Mouse (Mus musculus) mesoderm, embryonic 11.5 days (tissue): ENCODE measurements around the gene Pde12.
"Not testable (repeated sequence)": the region's sequence is repeated elsewhere in the genome, so short reads cannot be mapped to it uniquely, and the experiment has no call there.

Source experiments
- DNase-seq: peaks from one replicate; pipeline ENCODE4 v3.0.0-alpha.2; 2012; ENCODE audit warnings: low read depth, low spot score

Gene Pde12

DNA sequence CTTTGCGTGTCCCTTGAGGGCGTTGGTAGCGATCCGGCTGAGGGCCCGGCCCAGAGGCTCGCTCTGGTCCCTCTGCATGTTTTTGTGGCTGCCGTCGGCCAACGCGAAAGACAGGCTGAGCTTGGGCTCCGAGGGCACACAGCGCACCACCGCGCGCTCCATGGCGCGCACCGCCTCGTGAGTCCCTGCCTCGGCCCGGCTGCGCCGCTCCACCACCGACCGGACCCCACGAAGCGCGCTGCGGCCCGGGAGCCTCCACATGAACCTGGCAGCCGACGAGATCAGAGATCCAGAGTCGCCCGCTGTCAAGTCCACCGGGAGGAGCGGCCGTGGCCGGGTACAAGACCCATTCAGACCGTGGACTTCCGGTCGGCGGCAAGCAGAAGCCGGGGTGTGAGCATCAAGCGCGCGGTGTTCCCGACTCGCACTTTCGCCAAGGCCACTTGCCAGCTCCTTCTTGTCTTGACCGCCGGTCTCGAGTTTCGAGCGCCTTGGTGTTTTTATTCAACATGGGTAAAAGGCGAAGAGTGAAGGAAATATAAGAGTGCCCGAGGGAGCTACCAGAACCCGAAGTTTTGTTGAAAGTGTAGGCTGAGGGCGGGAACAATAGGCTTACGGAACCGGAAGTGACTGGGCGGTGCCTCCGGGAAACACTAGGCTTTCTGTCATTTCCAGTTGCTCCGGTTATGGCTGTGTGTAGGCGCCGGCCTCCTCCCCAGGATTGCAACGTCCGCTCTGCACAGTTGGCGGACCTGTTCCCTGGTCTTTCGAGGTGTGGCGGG lies at the start of gene Pde12:
TSS of gene Pde12 (minus strand) at position 592 of the 782 bp plus-strand sequence.
- DNase-seq, result peak; percentile 90

DNA sequence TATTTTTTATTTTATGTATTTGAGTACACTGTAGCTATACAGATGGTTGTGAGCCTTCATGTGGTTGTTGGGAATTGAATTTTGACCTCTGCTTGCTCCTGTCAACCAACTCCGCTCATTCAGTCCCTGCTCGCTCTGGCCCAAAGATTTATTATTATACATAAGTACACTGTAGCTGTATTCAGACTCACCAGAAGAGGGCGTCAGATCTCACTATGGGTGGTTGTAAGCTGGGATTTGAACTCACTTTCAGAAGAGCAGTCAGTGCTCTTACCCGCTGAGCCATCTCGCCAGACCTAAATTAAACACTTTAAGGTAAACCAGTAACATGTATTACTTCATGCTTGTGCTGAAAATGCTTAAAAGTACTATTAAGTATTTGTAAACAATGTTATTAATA lies 35.6 kb upstream of the Pde12 start:
- not testable (repeated sequence) for DNase-seq

- DNase-seq, result peak; percentile 23
Measured at GRCm38 (mm10) chr14:26697912-26698311, 28.2 kb upstream of the Pde12 start.

- DNase-seq, result no peak
Measured at GRCm38 (mm10) chr14:26692974-26693373, 23.3 kb upstream of the Pde12 start, which contains the start of gene Dnah12. Dnah12 (plus strand) TSS chr14:26693274.

GRCm38 (mm10) chr14:26691363-26691762 lies 21.7 kb upstream of the Pde12 start:
- no peak for DNase-seq

- no peak for DNase-seq
Measured at GRCm38 (mm10) chr14:26690727-26691126, 21.0 kb upstream of the Pde12 start.

DNA sequence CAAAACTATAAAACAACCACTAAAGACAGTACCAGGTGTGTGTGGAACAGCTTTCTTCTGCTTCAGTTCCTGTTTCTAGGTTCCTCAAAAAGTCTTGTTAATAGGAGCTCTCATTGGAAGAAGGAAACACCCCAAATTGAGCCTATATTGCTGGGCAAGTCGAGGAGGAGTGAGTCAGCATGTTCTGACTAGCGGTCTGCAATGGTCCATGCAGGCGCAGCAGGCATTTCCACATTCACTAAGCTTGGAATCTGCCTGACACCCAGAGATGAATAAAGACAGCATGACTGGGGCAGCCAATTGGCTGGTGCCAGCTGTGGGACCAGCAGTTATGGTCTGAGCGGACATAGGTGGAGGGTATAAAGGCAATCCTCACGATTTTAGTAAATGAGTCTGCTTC lies 6.1 kb upstream of the Pde12 start:
- DNase-seq, result no peak

DNA sequence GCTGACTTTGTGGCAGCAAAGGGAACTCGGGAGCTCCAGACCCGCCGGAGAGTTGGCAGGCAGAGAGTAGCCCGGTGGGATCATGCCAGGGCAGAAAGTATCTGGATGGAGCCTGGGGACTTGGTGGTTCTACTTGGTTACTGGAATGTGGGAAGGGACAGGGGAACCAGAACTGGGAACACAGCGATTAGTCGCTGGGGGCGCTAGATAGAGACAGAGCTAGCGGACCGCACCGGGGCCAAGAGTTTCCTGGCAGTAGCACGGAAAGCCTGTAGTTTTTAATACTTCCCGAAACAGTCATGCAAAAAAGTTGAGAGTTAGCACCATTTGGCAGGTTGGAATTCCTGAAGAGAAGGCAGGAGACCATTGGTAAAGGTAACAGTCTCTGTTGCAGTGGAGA lies 5.7 kb upstream of the Pde12 start:
- DNase-seq, result no peak

- not testable (repeated sequence) for DNase-seq
Measured at GRCm38 (mm10) chr14:26674476-26675169, 4.9 kb upstream of the Pde12 start.

GRCm38 (mm10) chr14:26671870-26672615 lies 2.4 kb upstream of the Pde12 start:
- DNase-seq, result not testable (repeated sequence)

GRCm38 (mm10) chr14:26670964-26671363 lies 1.3 kb upstream of the Pde12 start:
- no peak for DNase-seq

- no peak for DNase-seq
Measured at GRCm38 (mm10) chr14:26668371-26669291, 1.1 kb downstream of the Pde12 start.

DNA sequence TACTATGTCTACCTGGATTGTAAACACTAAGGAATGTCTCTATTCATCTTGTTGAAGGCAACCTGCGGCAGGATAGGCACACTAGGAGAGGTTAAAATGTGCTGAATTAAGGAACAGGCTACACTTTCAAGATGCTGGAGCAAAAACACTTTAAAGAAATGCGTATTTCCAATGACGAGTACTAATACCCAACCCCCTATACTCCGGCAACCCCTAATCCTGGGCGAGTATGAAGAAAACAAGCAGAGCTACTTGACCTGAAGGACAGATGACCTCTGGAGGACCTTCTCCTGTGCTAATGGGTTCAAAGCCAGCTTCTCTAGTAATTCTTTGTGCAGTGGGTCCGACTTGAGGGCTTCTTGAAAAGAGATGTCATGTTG lies 1.7 kb downstream of the Pde12 start:
- DNase-seq, result no peak

- DNase-seq, result no peak
Measured at GRCm38 (mm10) chr14:26663851-26664250, 5.8 kb downstream of the Pde12 start.

DNA sequence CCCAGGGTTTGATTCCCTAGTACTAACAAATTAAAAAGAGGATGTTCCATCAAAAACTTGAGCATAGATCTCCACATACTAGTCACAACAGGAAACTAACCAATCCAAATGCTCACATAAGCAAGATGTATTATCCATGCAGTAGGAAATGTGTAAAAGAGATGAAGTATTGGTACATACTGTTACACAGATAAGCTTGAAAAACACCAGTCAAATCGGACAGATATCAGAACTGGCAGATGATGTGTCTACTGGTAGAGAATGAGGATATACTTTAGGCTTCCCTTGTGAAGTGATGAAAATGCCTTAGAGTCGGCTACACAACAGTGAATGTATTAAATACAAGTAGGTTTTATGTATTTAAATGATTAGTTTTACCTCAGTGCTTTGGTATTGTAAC lies 7.2 kb downstream of the Pde12 start:
- no peak for DNase-seq

GRCm38 (mm10) chr14:26662016-26662415 lies 7.7 kb downstream of the Pde12 start:
- no peak for DNase-seq

DNA sequence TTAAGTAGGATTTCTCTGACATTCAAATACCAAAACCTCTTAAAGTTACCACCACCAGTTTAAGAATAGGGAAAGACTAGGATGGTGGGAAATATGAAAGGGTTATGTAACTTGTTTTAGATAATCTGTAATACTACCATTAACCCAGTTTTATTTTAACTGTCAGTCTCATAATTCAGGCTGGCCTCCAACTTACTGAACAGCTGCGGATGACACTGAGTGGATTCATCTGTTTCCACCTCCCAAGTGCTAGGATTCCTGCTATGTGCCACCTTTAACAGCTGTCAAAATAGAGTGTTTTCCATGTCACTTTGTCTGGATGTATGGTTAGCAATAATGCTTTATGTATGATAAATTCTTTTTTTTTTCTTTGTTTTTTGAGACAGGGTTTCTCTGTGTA lies 9.4 kb downstream of the Pde12 start:
- no peak for DNase-seq

DNA sequence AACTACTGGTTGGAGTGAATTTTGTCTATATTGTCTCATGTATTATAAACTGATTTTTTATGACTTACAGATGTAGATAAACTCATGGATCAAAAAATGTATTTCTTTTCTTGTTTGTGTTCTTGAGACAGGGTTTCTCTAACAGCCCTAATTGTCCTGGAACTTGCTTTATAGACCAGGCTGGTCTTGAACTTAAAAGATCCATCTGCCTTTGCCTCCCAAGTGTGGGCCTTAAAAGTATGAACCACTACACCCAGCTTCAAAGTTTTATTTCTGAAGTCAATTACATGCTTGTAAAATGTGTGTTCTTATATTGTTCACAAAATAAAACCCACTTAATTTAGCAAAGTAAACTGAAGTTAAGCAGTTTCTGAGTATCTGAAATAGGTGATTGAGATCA lies 11.5 kb downstream of the Pde12 start:
- DNase-seq, result no peak

DNA sequence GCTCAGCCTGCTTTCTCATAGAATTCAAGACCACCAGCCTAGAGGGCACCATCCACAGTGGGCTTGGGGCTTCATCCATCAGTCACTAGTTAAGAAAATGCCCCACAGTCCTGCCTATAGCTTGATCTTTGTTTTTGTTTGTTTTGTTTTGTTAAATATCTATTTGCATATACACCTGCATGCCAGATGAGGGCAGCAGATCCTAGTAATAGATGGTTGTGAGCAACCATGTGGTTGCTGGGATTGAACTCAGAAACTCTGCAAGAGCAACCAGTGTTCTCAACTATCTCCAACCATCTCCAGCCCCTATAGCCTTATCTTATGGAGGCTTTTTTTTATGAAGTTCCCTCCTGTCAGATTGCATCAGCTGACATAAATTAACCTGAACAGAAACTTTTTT lies 17.8 kb downstream of the Pde12 start:
- DNase-seq, result no peak

GRCm38 (mm10) chr14:26647811-26648210 lies 21.9 kb downstream of the Pde12 start:
- no peak for DNase-seq

DNA sequence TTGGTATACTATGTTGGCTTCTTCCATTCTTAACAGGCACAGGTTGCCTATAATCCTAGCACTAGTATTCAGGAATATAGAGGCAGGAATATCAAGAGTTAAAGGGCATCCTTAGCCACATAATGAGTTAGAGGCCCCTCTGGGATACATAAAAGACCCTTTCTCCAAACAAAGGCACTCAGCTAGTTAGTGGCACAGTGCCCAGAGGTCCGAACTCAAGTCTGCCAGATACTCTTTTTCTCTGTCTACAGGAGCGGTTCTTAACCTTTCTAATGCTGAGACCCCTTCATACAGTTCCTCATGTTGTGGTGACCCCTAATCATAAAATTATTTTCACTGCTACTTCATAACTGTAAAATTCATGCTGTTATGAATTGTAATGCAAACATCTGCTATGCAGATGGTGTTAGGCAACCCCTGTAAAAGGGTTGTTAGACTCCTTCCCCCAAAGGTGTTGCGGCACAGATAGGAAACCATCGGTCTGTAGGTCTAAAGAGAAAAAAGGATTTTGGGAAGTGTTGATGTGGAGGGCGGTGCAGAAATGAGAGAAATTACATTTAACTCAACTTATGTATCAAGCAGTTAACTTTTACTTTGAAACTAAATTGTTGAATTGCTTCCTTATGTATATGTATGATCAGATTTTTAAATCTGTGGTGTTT lies 23.6 kb downstream of the Pde12 start:
- DNase-seq, result no peak
